Mouse (Mus musculus) heart, embryonic 11.5 days (tissue): ENCODE data around the gene Pou2f2. TPM values are rescaled to one million over a fixed set of nuclear protein-coding genes. Genes with fewer than 3 reads are reported as not detected.

Source experiments
- ATAC-seq: fragments of 200-750 bp; cut with Nextera tagmentation; replicated peaks from 2 replicates; pipeline ENCODE4 v1.8.0; 2017; ENCODE audit warnings: moderate library complexity; ENCODE audit not compliant: insufficient number of reproducible peaks, low FRiP score, low TSS enrichment
- H3K27ac ChIP-seq: fragments of 300-500 bp; sonication (generic); 2 replicates; pipeline ENCODE4 v1.5.1; 2014; ENCODE audit warnings: mild to moderate bottlenecking, low read depth, low read length
- H3K27me3 ChIP-seq: fragments of 300-500 bp; sonication (generic); 2 replicates; pipeline ENCODE4 v1.6.1; 2014; ENCODE audit warnings: mild to moderate bottlenecking, low read length, mixed read lengths; ENCODE audit not compliant: control insufficient read depth, insufficient read depth
- H3K36me3 ChIP-seq: fragments of 300-500 bp; sonication (generic); 2 replicates; pipeline ENCODE4 v1.6.1; 2014; ENCODE audit warnings: mild to moderate bottlenecking, low read length, moderate library complexity, mixed read lengths; ENCODE audit not compliant: control insufficient read depth, insufficient read depth
- H3K4me1 ChIP-seq: fragments of 300-500 bp; sonication (generic); 2 replicates; pipeline ENCODE4 v1.6.1; 2014; ENCODE audit warnings: low read length; ENCODE audit not compliant: control insufficient read depth, insufficient read depth
- H3K4me2 ChIP-seq: fragments of 300-500 bp; sonication (generic); 2 replicates; pipeline ENCODE4 v1.6.1; 2014; ENCODE audit warnings: mild to moderate bottlenecking, moderate library complexity
- H3K4me3 ChIP-seq: fragments of 300-500 bp; sonication (generic); 2 replicates; pipeline ENCODE4 v1.5.1; 2014; ENCODE audit warnings: low read depth, low read length
- H3K9ac ChIP-seq: fragments of 300-500 bp; sonication (generic); 2 replicates; pipeline ENCODE4 v1.6.1; 2014; ENCODE audit warnings: mild to moderate bottlenecking, low read depth, low read length, moderate library complexity
- H3K9me3 ChIP-seq: fragments of 300-500 bp; sonication (generic); replicated peaks from 2 replicates; pipeline ENCODE4 v1.6.1; 2016; ENCODE audit warnings: low read length; ENCODE audit not compliant: control insufficient read depth
- WGBS: fragments of 180-500 bp; shearing (Covaris S2); extraction: QIAGEN DNeasy Blood & Tissue Kit; methylation state at CpG from one replicate; pipeline ENCODE4 v1.1.7; 2014; ENCODE audit not compliant: insufficient replicate concordance; 5-methylcytosine and 5-hydroxymethylcytosine counted together
- polyA plus RNA-seq: library from polyadenylated mRNA; unstranded; fragments of >200 nt; fragmentation: Nextera tagmentation; extraction: Ambion mirVana; gene quantifications from 2 replicates; pipeline ENCODE4 v1.2.1, GENCODE M21; 2014

The Pou2f2 gene
- polyA plus RNA-seq, 1 experiment from 2014 or later: 0.83 TPM

GRCm38 (mm10) chr7:25076663-25077413, 102.7 kb downstream of the Pou2f2 start:
- peak; percentile 95 for ATAC-seq
- peaks cover 23% of the 10 kb centered on the region for H3K36me3 ChIP-seq
- H3K4me3 ChIP-seq: peak overlapping the region; percentile 71
- H3K27me3 ChIP-seq: no peaks in the 10 kb centered on the region
- under 1% methylated on average over 56 of the region's 56 CpGs for WGBS
- peak overlapping the region; percentile 82 for H3K9ac ChIP-seq
- H3K27ac ChIP-seq: peak overlapping the region; percentile 95
- H3K9me3 ChIP-seq: no peaks in the 10 kb centered on the region
- H3K4me1 ChIP-seq: peaks cover 25% of the 10 kb centered on the region
- peak overlapping the region; percentile 90 for H3K4me2 ChIP-seq

DNA sequence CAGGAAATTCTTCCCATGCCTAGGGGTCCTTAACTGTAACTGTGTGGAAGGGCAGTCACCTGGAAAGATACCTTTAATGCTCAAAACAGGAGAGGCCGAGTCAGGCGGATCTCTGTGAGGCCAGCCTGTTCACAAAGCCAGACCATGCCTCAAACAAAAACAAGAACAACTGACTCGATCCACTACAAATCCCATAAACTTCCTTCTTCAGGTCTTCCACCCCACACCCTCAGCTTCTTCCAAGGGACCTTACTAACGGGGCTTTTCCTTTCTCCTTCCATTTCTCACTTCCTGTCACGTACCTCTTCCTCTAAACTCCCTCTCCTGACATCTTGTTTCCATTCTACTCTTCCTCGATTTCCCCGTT, 103.2 kb downstream of the Pou2f2 start:
- peaks cover 26% of the 10 kb centered on the region for H3K4me1 ChIP-seq
- no peaks in the 10 kb centered on the region for H3K9me3 ChIP-seq
- H3K36me3 ChIP-seq: peaks cover 17% of the 10 kb centered on the region
- peak overlapping the region; percentile 76 for H3K9ac ChIP-seq
- no peak for ATAC-seq
- WGBS: 20% methylated on average over 7 of the region's 7 CpGs
- H3K4me3 ChIP-seq: peak overlapping the region; percentile 71
- peak overlapping the region; percentile 95 for H3K27ac ChIP-seq
- no peaks in the 10 kb centered on the region for H3K27me3 ChIP-seq
- H3K4me2 ChIP-seq: peak overlapping the region; percentile 80

- H3K9ac ChIP-seq: no peak overlapping the region
- H3K4me3 ChIP-seq: no peak overlapping the region
- no peak for ATAC-seq
- no peaks in the 10 kb centered on the region for H3K36me3 ChIP-seq
- H3K27ac ChIP-seq: no peak overlapping the region
- WGBS: 85% methylated on average over 8 of the region's 8 CpGs
- no peak overlapping the region; the same call in 1 of the 2 replicates for H3K4me2 ChIP-seq
- H3K9me3 ChIP-seq: no peaks in the 10 kb centered on the region
- no peaks in the 10 kb centered on the region for H3K27me3 ChIP-seq
- H3K4me1 ChIP-seq: peaks cover 34% of the 10 kb centered on the region
Observed at GRCm38 (mm10) chr7:25073924-25074323, 105.6 kb downstream of the Pou2f2 start.

- H3K36me3 ChIP-seq: peaks cover under 1% of the 10 kb centered on the region; the same call in 1 of the 2 replicates
- H3K4me2 ChIP-seq: peak overlapping the region; percentile 83
- H3K27me3 ChIP-seq: no peaks in the 10 kb centered on the region
- H3K27ac ChIP-seq: peak overlapping the region; percentile 80
- ATAC-seq: 0 out of 2 replicates have a peak, but pooled peaks have one; percentile 1
- H3K9ac ChIP-seq: peak overlapping the region; percentile 80
- WGBS: 1% methylated on average over 21 of the region's 33 CpGs
- H3K9me3 ChIP-seq: no peaks in the 10 kb centered on the region
- peak overlapping the region; percentile 70 for H3K4me3 ChIP-seq
- peaks cover 24% of the 10 kb centered on the region for H3K4me1 ChIP-seq
Observed at GRCm38 (mm10) chr7:25072716-25073390, 106.7 kb downstream of the Pou2f2 start.

- ATAC-seq: no peak
- no peaks in the 10 kb centered on the region for H3K9me3 ChIP-seq
- peak within 1 kb of the TSS; percentile 80 for H3K27ac ChIP-seq
- H3K9ac ChIP-seq: peak within 1 kb of the TSS; percentile 80
- H3K36me3 ChIP-seq: peaks cover 7% of the 10 kb centered on the region
- peaks cover 23% of the 10 kb centered on the region for H3K4me1 ChIP-seq
- H3K4me2 ChIP-seq: peak within 1 kb of the TSS; percentile 83
- H3K27me3 ChIP-seq: no peaks in the 10 kb centered on the region
- H3K4me3 ChIP-seq: peak within 1 kb of the TSS; percentile 70
- WGBS: 2% methylated on average over 25 of the region's 28 CpGs
Observed at GRCm38 (mm10) chr7:25071979-25072715, 107.4 kb downstream of the Pou2f2 start, which contains the start of the genes Grik5 and Zfp574. TSS of gene Grik5 (minus strand) at chr7:25072346. TSS of gene Zfp574 (plus strand) at chr7:25072567.

DNA sequence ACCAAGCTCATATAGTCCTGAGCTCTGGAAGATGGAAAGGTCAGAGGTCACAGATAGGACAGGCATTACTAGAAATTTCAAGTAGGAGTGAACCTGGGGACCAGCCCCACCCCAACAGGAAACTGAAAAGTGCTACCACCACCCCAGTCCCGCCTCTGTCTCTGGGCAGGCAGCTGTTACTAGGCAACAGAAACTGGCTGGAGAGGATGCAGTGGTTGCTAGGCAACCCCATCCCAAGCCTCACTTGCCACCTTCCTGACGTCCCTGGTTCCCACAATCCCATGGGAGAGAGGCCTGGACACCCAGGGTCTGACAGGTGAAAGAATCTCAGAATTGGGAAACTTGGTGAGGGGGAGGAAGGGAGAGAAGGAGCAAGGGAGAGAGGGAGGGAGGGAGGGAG, 110.8 kb downstream of the Pou2f2 start:
- H3K4me1 ChIP-seq: peaks cover 17% of the 10 kb centered on the region
- 52% methylated on average over 2 of the region's 2 CpGs for WGBS
- no peak overlapping the region for H3K4me2 ChIP-seq
- no peak overlapping the region for H3K27ac ChIP-seq
- no peak overlapping the region for H3K4me3 ChIP-seq
- H3K9ac ChIP-seq: no peak overlapping the region
- H3K36me3 ChIP-seq: peaks cover 26% of the 10 kb centered on the region
- ATAC-seq: no peak
- H3K27me3 ChIP-seq: no peaks in the 10 kb centered on the region
- no peaks in the 10 kb centered on the region for H3K9me3 ChIP-seq

- WGBS: 88% methylated on average over 22 of the region's 22 CpGs
- Histone ChIP-seq H3K27ac (no peak overlapping the region), H3K27me3 (no peaks in the 10 kb centered on the region), H3K4me1 (peaks cover 12% of the 10 kb centered on the region), H3K4me3 (no peak overlapping the region), H3K36me3 (peaks cover 32% of the 10 kb centered on the region), H3K4me2 (no peak overlapping the region), H3K9ac (no peak overlapping the region), H3K9me3 (no peaks in the 10 kb centered on the region)
- ATAC-seq: no peak
Observed at GRCm38 (mm10) chr7:25067909-25068656, 111.4 kb downstream of the Pou2f2 start.

DNA sequence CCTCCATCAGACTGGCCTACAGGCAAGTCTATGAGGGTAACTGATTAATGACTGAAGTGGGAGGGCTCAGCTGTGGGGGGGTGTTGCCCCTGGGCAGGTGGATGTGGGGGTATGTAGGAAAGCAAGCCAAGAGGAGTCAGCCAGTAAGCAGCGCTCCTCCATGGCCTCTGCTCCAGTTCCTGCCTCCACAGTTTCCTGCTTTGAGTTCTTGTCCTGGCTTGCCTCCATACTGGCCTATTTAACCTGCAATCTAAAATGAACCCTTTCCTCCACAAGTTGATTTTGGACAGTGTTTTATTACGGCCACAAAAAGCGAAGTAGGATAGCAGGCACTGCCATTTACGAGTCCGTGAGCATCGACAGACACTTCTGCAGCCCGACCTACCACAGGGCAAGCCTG, 112.2 kb downstream of the Pou2f2 start:
- no peak overlapping the region for H3K4me3 ChIP-seq
- no peaks in the 10 kb centered on the region for H3K9me3 ChIP-seq
- WGBS: 89% methylated on average over 7 of the region's 7 CpGs
- H3K4me1 ChIP-seq: peaks cover 11% of the 10 kb centered on the region
- peaks cover 39% of the 10 kb centered on the region for H3K36me3 ChIP-seq
- H3K4me2 ChIP-seq: no peak overlapping the region
- no peaks in the 10 kb centered on the region for H3K27me3 ChIP-seq
- no peak overlapping the region for H3K27ac ChIP-seq
- no peak for ATAC-seq
- H3K9ac ChIP-seq: no peak overlapping the region
